Mouse (Mus musculus) gastrocnemius, postnatal 14 days (tissue): Measurements from ENCODE around the gene Itga3. TPM values are rescaled to one million over a fixed set of nuclear protein-coding genes. Genes with fewer than 3 reads are reported as not detected.

ENCODE experiments used
- DNase-seq: peaks from one replicate; pipeline ENCODE4 v3.0.0; 2021; ENCODE audit warnings: mixed read lengths
- intact Hi-C: fragments of 180-260 bp; cut with DNase I; formaldehyde crosslinking; loops from one replicate; pipeline ENCODE4 v1.15.1; 2025; ENCODE audit warnings: low total_unique reads
- long read RNA-seq, 2 experiments: library from polyadenylated mRNA; stranded (forward); transcript quantifications; one replicate each; pipeline ENCODE4 v2.0.0; 2021
- total RNA-seq, 2 experiments: library from RNA; stranded (reverse); gene quantifications; 2 replicates each; pipeline ENCODE4 v1.2.3; 2021

Gene Itga3
- 1 to 10 TPM; 3.5 to 4.0 TPM for total RNA-seq
- long read RNA-seq, experiment 1, full-length matches to known transcripts = 1 of 1 reads
- long read RNA-seq, experiment 1, partial matches to known transcripts = 0 of 1 reads
- long read RNA-seq, experiment 1, other reads (novel, unspliced or antisense) = 0 of 1 reads
- long read RNA-seq, experiment 2, full-length matches to known transcripts = 5 of 6 reads
- long read RNA-seq, experiment 2, partial matches to known transcripts = 1 of 6 reads
- long read RNA-seq, experiment 2, other reads (novel, unspliced or antisense) = 0 of 6 reads

DNA sequence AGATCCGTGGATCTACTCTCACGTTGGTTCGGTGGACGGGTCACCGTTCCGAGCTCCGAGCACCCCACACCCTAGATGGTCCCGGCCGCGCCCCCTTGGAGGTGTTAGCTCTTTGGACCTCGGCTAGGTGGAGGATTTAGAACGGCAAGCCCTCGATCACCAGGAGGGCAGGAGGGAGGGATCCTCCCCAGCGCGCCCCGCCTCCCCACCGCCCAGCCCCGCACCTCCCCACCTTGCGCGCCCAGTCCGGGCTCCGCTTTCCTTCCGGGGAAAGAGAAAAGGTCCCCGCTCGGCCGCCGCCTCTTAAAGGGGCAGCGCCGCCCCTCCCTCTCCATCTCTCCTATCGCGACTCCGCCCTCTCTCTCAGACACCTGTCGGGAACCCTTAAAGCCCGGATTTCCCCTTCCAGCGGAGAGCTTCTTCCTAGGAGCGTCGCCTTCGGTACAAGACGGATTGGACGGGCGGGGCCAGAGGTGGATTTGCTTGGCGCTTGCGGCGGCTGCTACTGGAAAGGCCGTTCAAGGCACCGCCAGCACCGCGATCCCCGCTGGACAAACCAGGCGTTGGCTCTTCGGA is at the start of gene Itga3:
TSS of gene Itga3 (minus strand) at position 266 of the 576 bp plus-strand sequence.
- peak; percentile 54 for DNase-seq
- intact Hi-C loops = loop anchor here (2.0 kb wide), 1 partner anchor 28 kb away; no protein-coding TSS in a partner anchor

DNA sequence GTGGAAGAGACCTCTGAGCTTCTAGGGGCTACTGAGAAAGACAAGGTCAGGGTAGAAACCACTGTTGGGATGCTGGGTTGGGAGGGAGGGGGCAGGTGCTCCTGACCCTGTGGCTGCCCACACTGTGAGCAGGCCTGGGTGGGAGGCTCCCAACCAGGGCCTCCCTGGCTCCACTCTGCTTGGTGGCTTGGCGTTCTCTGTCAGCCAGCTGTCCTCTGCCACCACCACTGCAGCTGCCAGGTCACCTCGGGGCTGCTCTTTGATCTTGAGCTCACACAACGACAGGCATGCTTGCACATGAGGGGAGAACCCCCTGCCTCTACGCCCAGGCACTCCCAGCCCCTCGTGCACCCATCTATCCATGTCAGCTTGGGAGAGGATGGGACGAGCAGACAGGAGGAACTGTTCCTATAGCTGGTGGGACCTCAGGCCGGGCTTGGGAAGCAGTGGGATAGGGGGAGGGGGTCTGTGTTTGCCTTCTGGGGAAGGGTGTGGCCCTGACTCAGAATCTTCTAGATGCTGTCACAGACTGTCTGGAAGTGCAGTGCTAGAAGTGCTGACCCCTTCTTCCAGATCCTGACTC is 48.9 kb upstream of the Itga3 start:
- intact Hi-C loops = loop anchor here (5.0 kb wide), 1 partner anchor 92 kb away; no protein-coding TSS in a partner anchor
- no peak for DNase-seq

DNA sequence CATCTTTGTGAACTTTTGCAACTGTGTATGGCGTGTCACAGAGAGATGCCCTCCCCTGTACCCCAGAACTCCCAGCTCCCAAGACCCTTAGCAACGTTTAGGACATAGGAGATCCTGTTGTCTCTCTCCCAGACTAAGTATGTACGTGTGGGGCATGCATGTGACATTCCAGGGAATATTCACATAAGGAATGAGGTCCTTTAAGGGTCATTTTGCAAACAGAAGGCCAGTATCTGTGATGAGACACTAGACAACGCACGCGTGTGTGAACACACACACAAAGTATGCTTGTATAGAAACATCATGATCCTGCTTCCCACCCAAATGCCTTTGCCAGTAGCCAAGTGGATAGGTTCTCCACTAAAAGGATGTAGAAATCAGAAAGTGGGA is 45.5 kb upstream of the Itga3 start:
- intact Hi-C loops = no loop called here
- no peak for DNase-seq

DNA sequence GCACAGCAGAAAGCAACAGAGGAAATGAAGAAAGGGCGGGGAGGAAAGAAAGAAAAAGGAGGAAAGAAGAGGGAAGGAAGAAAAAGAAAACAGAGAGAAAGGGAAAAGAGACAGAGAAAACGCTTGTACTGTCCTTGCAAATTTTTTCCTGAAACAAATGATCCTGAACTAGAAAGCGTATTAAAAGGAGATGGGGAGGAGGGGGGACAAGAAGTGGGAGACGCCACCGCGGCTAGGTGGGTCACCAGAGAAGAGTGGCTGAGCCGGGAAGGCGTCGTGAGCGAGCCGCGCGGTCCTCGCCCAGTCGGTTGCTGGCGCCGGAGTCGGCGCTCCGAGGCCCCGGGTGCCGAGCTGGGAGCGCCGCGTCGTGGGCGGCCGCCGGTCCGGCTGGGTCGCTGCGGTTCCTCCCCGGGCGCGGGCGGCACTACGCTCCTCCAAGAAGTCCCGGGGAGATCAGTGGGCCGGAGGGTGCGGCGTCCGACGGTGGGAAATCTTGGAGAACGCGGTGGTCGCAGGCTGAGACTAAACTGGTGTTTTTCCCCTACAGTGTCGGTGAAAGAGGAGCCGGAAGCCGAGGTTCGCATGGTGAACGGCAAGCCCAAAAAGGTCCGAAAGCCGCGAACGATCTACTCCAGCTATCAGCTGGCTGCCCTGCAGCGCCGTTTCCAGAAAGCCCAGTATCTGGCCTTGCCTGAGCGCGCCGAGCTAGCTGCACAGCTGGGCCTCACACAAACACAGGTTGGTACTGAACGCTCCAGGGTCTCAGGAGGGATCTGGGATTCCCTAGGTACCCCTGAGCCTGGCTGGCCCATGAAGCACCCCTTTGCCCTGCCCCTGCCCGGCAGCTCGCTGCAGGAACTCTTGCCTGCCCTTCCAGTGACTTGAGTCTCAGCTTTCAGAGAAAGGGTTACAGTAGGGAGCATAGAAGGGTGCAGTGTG is 44.8 kb upstream of the Itga3 start:
- intact Hi-C loops = no loop called here
- DNase-seq = no peak

DNA sequence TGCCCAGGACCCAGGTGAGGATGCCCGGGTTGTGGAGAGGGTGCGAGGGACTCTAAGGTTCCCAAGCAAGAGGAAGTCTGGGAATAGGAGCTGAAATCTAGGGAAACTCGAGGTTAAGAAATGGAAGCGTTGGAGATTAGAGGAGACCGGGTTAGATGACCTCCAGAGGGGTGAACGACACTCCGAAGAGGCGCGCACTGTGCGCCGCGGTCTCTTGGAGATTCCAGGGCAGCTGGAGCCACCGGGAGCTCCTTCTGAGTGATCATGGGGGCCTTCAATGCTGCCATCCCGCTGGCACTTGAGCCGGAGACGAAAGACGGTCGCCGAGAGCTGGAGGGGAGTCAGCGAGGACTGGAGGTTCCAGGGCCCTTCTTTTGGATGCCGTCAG is 44.0 kb upstream of the Itga3 start:
- intact Hi-C loops = no loop called here
- DNase-seq = no peak

GRCm38 (mm10) chr11:95119990-95120632 is 43.5 kb upstream of the Itga3 start, which contains the start of gene Dlx3:
TSS of gene Dlx3 (plus strand) at chr11:95120119.
- no peak for DNase-seq
- intact Hi-C loops = loop anchor here (2.0 to 5.0 kb wide), 2 partner anchors 112 to 133 kb away; no protein-coding TSS in a partner anchor

DNA sequence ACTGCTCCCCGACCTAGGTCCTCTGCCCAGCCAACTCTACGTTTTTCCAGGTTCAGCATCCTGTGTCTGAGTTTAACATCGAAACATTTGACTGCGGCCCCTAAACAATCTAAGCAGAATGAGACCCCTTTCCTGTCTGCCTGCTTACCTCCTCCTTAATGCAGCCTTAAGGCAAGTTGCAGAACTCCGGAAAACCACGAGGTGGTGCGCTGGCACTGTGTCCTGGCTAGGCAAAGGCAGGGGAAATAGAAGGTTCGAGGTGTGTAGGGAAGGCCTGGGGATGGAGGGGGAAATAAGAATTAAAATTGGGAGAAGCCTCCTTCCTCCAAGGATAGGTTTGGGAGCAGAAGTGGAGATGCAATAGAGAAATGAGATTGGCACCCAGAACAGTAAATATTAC is 41.9 kb upstream of the Itga3 start:
- DNase-seq = peak; percentile 77
- intact Hi-C loops = loop anchor here (2.0 to 5.0 kb wide), 2 partner anchors 114 to 134 kb away; no protein-coding TSS in a partner anchor

DNA sequence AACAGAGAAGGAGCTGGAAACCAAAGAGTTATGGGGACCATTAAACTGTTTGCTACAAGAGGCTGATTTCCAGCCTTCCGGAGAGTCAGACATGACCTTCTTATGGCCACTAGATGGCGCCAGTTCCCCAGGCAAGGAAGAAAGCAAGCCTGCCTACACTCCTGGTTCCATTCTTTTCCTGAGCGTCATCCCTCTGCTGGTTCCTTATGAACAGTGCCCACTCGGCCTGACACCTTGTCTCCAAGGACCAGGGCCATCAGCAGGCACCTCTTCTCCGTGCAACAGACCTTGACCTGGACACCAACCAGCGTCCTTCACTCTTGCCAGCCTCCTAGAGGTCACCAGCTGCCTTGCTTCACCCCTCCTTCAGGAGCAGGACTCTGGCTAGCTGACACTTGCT is 40.4 kb upstream of the Itga3 start:
- intact Hi-C loops = loop anchor here (5.0 kb wide), 1 partner anchor 115 kb away; no protein-coding TSS in a partner anchor
- DNase-seq = peak; percentile 55

DNA sequence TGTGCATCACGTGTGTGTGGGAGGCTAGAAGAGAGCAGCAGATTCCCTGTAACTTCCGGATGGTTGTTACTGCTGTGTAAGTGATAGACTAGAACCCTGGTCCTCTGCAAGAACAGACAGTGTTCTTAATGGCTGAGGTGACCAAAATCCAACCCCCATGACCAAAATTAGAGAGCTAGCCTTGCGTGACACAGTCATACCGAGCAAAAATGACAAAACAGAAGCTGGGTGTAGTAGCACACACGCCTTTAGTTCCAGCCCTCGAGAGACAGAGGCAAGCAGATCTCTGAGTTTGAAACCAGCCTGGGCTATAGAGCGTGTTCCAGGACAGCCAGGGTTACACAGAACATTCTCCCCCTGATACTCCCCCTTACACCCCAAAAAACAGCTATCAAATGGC is 33.5 kb upstream of the Itga3 start:
- intact Hi-C loops = no loop called here
- no peak for DNase-seq

GRCm38 (mm10) chr11:95109000-95109399 is 32.4 kb upstream of the Itga3 start:
- DNase-seq = no peak
- intact Hi-C loops = no loop called here

- DNase-seq = peak; percentile 77
- intact Hi-C loops = loop anchor here (2.0 kb wide), 1 partner anchor 60 kb away; no protein-coding TSS in a partner anchor
Measured at GRCm38 (mm10) chr11:95106440-95107236, 30.0 kb upstream of the Itga3 start.

- no peak for DNase-seq
- intact Hi-C loops = loop anchor here (2.0 kb wide), 1 partner anchor 29 kb away; the partner anchor contains the start of gene Itga3
Measured at GRCm38 (mm10) chr11:95105274-95105874, 28.8 kb upstream of the Itga3 start.

DNA sequence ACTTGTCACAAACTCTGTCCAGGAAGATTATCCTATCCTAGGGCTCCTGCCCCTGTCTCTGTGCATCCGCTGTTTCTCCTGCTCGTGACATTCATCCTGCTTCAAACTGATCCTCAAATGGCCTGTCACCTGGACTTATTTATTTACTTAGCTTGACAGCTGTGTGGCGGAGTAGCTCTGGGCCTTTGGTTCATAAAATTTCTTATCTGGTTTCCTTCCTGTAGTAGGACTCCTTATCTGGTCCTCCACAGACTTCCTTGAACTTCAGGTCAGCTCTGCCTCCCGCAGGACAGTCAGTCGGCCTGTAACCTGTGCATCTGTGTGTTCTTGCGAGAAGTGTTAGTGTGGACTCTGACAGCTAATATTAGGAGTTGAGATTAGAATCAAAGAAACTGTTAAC is 27.7 kb upstream of the Itga3 start:
- DNase-seq = no peak
- intact Hi-C loops = loop anchor here (2.0 kb wide), 1 partner anchor 27 kb away; the partner anchor contains the start of gene Itga3

GRCm38 (mm10) chr11:95102161-95102904 is 25.7 kb upstream of the Itga3 start:
- intact Hi-C loops = no loop called here
- no peak for DNase-seq

DNA sequence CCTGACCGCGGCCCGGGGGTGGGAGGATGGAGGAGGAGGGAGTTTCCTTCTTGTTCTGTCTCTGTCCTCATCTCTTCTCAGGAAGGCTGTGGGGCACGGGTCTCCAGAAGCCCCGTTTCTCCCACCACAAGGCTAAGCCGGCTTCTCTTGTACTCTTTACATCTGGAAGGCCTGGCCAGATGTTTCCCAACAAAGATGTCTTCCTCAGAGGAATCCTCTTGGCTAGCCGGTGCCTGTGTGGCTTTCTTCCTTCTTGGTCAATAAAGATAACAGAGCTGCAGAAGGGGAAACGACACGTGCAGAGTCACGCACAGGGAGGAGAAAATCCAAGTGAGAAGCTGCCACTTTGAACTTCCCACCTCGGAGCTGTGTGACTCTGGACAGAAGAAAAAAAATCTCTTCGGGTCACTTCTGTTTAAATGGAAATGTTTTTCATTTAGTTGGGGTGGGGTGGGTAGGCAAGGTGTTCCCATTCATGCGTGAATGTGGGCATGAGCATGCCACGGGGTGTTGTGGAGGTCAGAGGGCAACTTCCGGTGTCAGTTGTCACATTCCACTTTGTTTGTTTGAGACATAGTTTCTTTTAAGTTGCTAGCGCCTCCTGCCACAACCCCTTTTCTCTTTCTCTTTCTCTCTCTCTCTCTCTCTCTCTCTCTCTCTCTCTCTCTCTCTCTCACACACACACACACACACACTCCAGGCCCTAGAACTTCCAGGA is 24.6 kb upstream of the Itga3 start:
- DNase-seq = no peak
- intact Hi-C loops = no loop called here

GRCm38 (mm10) chr11:95100393-95100792 is 23.8 kb upstream of the Itga3 start:
- peak; percentile 48 for DNase-seq
- intact Hi-C loops = no loop called here
